Mouse (Mus musculus): ENCODE data around the gene Dlg2.

The Dlg2 gene

GRCm38 (mm10) chr7:92316389-92316788 is 1839.9 kb downstream of the Dlg2 start:
- DNase-seq = peak; percentile 83 to 90

GRCm38 (mm10) chr7:92319469-92319868 is 1843.0 kb downstream of the Dlg2 start:
- DNase-seq = peak in 1 of 2 experiments; percentile 41

- peak; percentile 57 to 76 for DNase-seq
These were observed 1843.7 kb downstream of the Dlg2 start for GRCm38 (mm10) chr7:92320181-92320580.

- no peak for DNase-seq
These were observed 1845.3 kb downstream of the Dlg2 start for GRCm38 (mm10) chr7:92321786-92322185.

- peak in 1 of 2 experiments; percentile 37 for DNase-seq
These were observed 1846.0 kb downstream of the Dlg2 start for GRCm38 (mm10) chr7:92322342-92323069.

GRCm38 (mm10) chr7:92323710-92324109 is 1847.2 kb downstream of the Dlg2 start:
- DNase-seq = peak; percentile 75 to 77

- DNase-seq = no peak
These were observed 1850.9 kb downstream of the Dlg2 start for GRCm38 (mm10) chr7:92327343-92327896.

GRCm38 (mm10) chr7:92333220-92333898 is 1856.9 kb downstream of the Dlg2 start:
- DNase-seq = no peak

GRCm38 (mm10) chr7:92356542-92356941 is 1880.1 kb downstream of the Dlg2 start:
- DNase-seq = no peak

GRCm38 (mm10) chr7:92363386-92363785 is 1886.9 kb downstream of the Dlg2 start:
- DNase-seq = no peak

GRCm38 (mm10) chr7:92363800-92364199 is 1887.3 kb downstream of the Dlg2 start:
- no peak for DNase-seq

- no peak for DNase-seq
These were observed 1890.6 kb downstream of the Dlg2 start for GRCm38 (mm10) chr7:92367111-92367510.

GRCm38 (mm10) chr7:92370521-92370920 is 1894.0 kb downstream of the Dlg2 start:
- DNase-seq = no peak

GRCm38 (mm10) chr7:92371638-92372037 is 1895.2 kb downstream of the Dlg2 start:
- no peak for DNase-seq

- no peak for DNase-seq
These were observed 1897.4 kb downstream of the Dlg2 start for GRCm38 (mm10) chr7:92373863-92374357.

GRCm38 (mm10) chr7:92383913-92384484 is 1907.5 kb downstream of the Dlg2 start:
- no peak for DNase-seq

GRCm38 (mm10) chr7:92392052-92392640 is 1915.7 kb downstream of the Dlg2 start:
- DNase-seq = no peak

- peak; percentile 14 to 41 for DNase-seq
These were observed 1920.3 kb downstream of the Dlg2 start for GRCm38 (mm10) chr7:92396783-92397182.

GRCm38 (mm10) chr7:92398841-92399240 is 1922.4 kb downstream of the Dlg2 start:
- DNase-seq = no peak

GRCm38 (mm10) chr7:92400551-92400950 is 1924.1 kb downstream of the Dlg2 start:
- no peak for DNase-seq

- peak; percentile 57 to 62 for DNase-seq
These were observed 1924.7 kb downstream of the Dlg2 start for GRCm38 (mm10) chr7:92401001-92401688.

- DNase-seq = no peak
These were observed 1932.0 kb downstream of the Dlg2 start for GRCm38 (mm10) chr7:92408479-92408878.

Measured in cerebellum, postnatal 14 days (tissue).